Mouse (Mus musculus) activated CD4-positive, CD25-positive, alpha-beta regulatory T cell, adult 9 weeks (primary cell): ENCODE results near the gene Tbc1d10c. TPM values are rescaled to one million over a fixed set of nuclear protein-coding genes. Genes with fewer than 3 reads are reported as not detected.

Experiments
- polyA plus RNA-seq: library from polyadenylated mRNA; unstranded; fragments of 100-300 nt; shearing (Covaris generic); gene quantifications from one replicate; pipeline ENCODE4 v1.2.1, GENCODE M21; 2017

Gene Tbc1d10c
- polyA plus RNA-seq, result 832 TPM

GRCm38 (mm10) chr19:4190831-4191334 is at the start of gene Tbc1d10c:
Gene Tbc1d10c (minus strand): TSS chr19:4191284.

GRCm38 (mm10) chr19:4231253-4232185 is 40.4 kb upstream of the Tbc1d10c start, which contains the start of gene Pold4:
Gene Pold4 (plus strand): TSS chr19:4231899.

GRCm38 (mm10) chr19:4214071-4214770 is 23.1 kb upstream of the Tbc1d10c start, which contains the start of the genes Clcf1 and AC109138.7:
Gene Clcf1 (plus strand): TSS chr19:4214238.
Gene AC109138.7 (plus strand): TSS chr19:4214357.

DNA sequence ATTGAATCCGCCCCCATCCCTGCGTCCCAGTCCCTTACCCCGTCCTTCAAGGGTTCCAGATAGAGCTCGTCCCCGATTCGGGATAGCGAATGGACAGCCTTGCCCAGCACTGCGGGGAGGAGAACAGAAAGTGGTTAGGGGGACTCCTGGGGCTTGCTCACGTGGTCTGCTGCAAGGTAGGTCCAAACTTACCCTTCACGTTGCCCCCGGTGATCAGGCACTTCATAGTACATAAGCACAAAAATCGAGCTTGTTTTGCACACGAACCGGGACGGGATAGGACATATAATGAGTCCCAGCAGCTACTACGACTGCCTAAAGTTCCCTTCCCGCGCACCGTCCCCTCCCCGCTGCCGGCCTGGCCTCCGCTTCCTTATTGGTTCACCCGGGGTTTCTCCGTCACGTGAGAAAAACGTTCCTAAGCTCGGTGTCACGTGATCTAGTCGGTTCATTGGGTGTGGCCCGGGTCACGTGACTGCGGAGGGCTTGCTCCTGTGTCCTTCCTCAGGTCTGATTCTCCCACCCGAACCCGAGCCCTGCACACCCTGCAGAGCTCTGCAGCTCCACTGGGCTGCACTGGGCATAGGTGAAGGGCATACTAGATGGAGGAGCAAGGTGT is 10.3 kb upstream of the Tbc1d10c start, which contains the start of gene Rad9a:
TSS of gene Rad9a (minus strand) at position 372 of the 619 bp plus-strand sequence.

GRCm38 (mm10) chr19:4191528-4192250 is 605 bp upstream of the Tbc1d10c start, which contains the start of gene Ppp1ca:
Gene Ppp1ca (plus strand): TSS chr19:4192065.

DNA sequence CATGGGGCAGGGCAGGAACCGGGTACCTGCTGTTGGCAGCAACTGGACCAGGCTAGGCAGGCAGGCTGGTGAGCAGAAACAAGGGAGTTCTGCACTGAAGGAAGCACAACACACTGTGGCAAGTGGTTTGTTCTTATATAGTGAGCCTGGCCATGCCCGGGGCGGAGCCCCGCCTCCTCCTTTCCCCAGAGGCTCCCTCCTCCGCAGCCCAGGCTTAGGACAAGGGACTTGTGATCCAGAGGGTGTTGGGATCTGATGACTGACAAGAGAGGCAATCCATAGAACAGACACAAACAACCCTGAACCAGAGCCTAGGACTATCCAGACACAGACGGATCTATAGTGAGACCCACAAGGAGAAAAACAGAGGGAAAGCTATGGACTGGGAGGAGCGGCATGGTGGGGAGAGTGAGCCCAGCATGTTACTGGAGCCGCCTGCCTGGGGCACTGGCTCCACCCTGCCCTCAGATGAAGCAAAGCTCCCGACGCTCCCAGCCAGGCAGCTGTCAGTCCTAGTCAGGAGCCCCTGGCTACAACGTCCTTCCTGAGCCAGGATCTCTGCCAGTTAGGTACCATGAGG is 15.6 kb downstream of the Tbc1d10c start, which contains the start of gene Carns1:
TSS of gene Carns1 (minus strand) at position 112 of the 580 bp plus-strand sequence.

DNA sequence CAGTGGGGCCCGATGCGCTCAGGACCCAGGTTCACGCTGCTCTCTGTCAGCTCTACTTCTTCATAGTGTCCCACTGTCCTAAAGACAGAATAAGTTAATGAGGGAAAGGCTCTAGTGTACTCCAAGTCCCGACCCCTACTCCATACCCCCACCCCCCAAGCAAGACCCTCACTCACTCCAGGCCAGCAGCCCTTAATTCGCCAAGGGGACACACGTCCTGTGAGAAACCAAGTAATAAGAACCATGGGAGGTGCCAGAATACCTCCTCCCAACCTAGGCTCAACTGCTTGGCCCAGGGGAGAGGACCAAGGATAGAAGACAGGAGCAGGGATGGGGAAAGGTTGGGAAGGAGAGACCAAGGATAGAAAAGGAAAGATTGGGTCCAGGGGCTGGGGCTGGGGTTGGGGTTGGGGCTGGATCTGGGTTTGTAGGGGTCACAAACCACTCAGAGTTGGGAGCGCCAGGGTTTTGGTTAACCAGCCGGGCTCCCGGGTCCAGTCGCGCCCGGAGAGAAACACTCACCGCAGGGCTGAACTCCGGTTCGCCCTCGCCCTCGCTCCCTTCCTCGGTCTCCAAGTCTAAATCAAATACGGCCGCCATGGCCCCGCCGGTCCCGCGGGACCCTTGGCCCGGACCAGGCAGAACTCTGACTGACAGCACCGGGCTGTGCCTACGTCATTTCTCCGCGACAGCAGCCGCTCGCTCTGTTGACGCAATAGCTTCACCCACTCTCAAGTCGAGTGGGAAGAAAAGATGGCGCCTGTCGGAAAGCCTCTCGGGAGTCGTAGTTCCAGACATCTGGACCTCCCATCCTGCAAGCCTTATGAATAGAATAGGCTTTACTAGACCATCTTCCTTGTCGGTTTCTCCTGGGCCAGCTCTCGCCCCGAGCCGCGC is 28.2 kb downstream of the Tbc1d10c start, which contains the start of gene Rps6kb2:
TSS of gene Rps6kb2 (minus strand) at position 709 of the 897 bp plus-strand sequence.

GRCm38 (mm10) chr19:4153232-4153654 is 37.8 kb downstream of the Tbc1d10c start, which contains the start of gene Ptprcap:
Gene Ptprcap (plus strand): TSS chr19:4153604.

GRCm38 (mm10) chr19:4148491-4148806 is 42.6 kb downstream of the Tbc1d10c start, which contains the start of gene Coro1b:
Gene Coro1b (plus strand): TSS chr19:4148619.

DNA sequence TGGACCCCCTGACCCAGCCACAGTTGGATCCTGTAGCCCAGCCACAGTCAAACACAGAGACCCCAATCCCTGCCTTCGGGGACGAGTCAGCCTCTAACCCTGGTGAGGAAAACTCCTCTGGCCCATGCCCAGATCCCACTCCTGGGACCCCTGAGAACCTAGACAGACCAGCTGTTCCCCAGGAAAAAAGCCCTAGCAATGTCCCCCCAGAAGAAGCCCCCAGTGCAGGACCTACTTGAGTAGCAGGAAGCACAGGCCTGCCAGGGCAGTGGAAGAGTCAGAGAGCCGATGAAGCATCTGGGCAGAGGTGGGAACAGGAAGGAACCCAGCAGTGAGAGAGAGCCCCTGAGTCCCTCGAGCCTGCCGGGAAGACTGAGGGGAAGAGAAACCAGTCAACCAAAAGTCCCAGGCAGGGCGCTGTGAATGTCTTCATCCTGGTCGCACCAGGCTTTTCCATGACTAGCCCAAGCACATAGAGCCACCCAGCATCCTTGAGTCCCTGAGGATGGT is 47.3 kb downstream of the Tbc1d10c start, which contains the start of gene Cabp4:
TSS of gene Cabp4 (minus strand) at position 275 of the 510 bp plus-strand sequence.

DNA sequence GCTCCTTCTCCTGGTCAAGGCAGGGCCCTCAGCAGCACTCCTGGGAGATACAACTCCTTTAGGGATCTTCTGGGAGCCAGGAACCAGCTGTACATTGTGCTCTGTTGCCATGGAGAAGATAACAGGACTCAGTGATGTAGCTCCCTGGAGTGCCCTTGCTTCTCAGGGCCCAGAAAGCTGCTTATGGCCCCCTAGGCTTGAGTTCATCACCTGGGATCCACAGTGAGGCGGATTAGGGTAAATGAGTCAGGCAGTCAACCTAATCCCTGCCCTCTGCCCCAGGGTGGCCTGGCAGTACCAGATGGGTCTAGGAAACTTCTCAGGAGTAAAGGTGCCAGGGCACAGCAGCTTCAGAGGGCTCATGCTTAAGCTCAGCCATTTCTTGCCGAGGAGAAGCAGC is 51.6 kb downstream of the Tbc1d10c start, which contains the start of gene Gpr152:
TSS of gene Gpr152 (plus strand) at position 342 of the 400 bp plus-strand sequence.

Other genes with a start within 250 kb of the Tbc1d10c start
- gene Aldh3b3, start 232.6 kb downstream of the Tbc1d10c start, polyA plus RNA-seq, result not detected
- gene Aldh3b2, start 219.0 kb downstream of the Tbc1d10c start, polyA plus RNA-seq, result not detected
- 0.40 TPM for gene Acy3, start 204.7 kb downstream of the Tbc1d10c start, polyA plus RNA-seq
- gene Tbx10, start 198.5 kb downstream of the Tbc1d10c start, polyA plus RNA-seq, result 0.16 TPM
- 8.7 TPM for gene Nudt8, start 190.7 kb downstream of the Tbc1d10c start, polyA plus RNA-seq
- gene Gm49405, start 190.7 kb downstream of the Tbc1d10c start, polyA plus RNA-seq, result 1.8 TPM
- gene Doc2g, start 188.0 kb downstream of the Tbc1d10c start, polyA plus RNA-seq, result 1.7 TPM
- 155 TPM for gene Ndufv1, start 178.5 kb downstream of the Tbc1d10c start, polyA plus RNA-seq
- 631 TPM for gene Gstp1, start 153.3 kb downstream of the Tbc1d10c start, polyA plus RNA-seq
- 3.4 TPM for gene Gstp2, start 145.3 kb downstream of the Tbc1d10c start, polyA plus RNA-seq
- 112 TPM for gene Gstp3, start 131.7 kb downstream of the Tbc1d10c start, polyA plus RNA-seq
- gene Cabp2, start 109.7 kb downstream of the Tbc1d10c start, polyA plus RNA-seq, result not detected
- gene Cdk2ap2, start 94.1 kb downstream of the Tbc1d10c start, polyA plus RNA-seq, result 956 TPM
- gene Pitpnm1, start 91.3 kb downstream of the Tbc1d10c start, polyA plus RNA-seq, result 367 TPM
- 206 TPM for gene Aip, start 65.4 kb downstream of the Tbc1d10c start, polyA plus RNA-seq
- 0.07 TPM for gene Gpr152, start 51.5 kb downstream of the Tbc1d10c start, polyA plus RNA-seq
- 0.39 TPM for gene Cabp4, start 47.3 kb downstream of the Tbc1d10c start, polyA plus RNA-seq
- gene Coro1b, start 42.7 kb downstream of the Tbc1d10c start, polyA plus RNA-seq, result 477 TPM
- 1,844 TPM for gene Ptprcap, start 37.7 kb downstream of the Tbc1d10c start, polyA plus RNA-seq
- 49.2 TPM for gene Rps6kb2, start 27.9 kb downstream of the Tbc1d10c start, polyA plus RNA-seq
- gene Carns1, start 15.8 kb downstream of the Tbc1d10c start, polyA plus RNA-seq, result 6.9 TPM
- 1,230 TPM for gene Ppp1ca, start 781 bp upstream of the Tbc1d10c start, polyA plus RNA-seq
- gene Rad9a, start 10.4 kb upstream of the Tbc1d10c start, polyA plus RNA-seq, result 81.5 TPM
- gene Clcf1, start 23.0 kb upstream of the Tbc1d10c start, polyA plus RNA-seq, result 24.8 TPM
- gene AC109138.7, start 23.1 kb upstream of the Tbc1d10c start, polyA plus RNA-seq, result not detected
- gene Pold4, start 40.6 kb upstream of the Tbc1d10c start, polyA plus RNA-seq, result 138 TPM
- 1.1 TPM for gene Ssh3, start 77.9 kb upstream of the Tbc1d10c start, polyA plus RNA-seq
- 5.1 TPM for gene Ankrd13d, start 91.9 kb upstream of the Tbc1d10c start, polyA plus RNA-seq
- 58.4 TPM for gene Grk2, start 114.9 kb upstream of the Tbc1d10c start, polyA plus RNA-seq
- 48.9 TPM for gene Kdm2a, start 207.0 kb upstream of the Tbc1d10c start, polyA plus RNA-seq
- gene Rhod, start 248.1 kb upstream of the Tbc1d10c start, polyA plus RNA-seq, result 5.5 TPM